Mouse (Mus musculus) spleen, postnatal 10 days (tissue): ENCODE measurements at regions not wholly inside any gene's neighbourhood (a gene's known extent, or its start where the extent isn't known, plus 50 kb on each side); places are given as distances from the start of the nearest gene placed in this dataset.

Experiments used
- DNase-seq, 2 experiments: peaks; one replicate each; pipeline ENCODE4 v3.0.0; 2021 to 2022; ENCODE audit warnings: low spot score in 2 of 2

DNA sequence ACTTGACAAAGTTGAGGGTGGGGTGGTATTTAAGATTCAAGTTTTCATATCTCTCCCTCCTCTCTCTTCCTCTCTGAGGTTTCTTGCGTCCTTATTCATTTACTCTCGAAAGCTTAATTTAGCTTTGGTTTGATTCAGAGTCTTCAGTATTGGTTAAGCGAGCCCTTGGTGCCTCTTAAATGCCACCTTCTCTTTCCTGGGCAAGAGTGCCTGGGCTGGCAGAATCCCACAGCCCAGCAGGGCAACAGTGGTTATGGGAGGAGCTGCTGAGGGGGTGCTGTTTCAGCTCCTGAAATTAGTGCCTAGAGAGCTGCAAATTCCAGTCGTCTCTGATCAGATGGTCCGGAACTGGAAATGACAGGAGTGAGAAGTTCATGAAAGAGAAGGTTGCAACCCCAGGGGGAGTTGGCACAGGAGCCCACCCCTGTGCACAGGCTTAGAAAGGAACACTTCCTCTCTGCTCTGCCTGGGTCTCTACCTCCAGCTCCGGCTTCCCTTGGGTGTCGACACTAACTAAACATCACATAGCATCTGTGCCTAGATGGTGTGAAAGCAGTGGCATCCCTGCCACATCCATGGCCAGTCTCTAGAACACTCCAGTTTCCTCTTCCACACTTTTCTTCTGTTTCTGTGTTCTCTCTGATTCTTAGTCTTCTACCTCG, 125.2 kb upstream of the Tent5a start:
- DNase-seq: no peak

DNA sequence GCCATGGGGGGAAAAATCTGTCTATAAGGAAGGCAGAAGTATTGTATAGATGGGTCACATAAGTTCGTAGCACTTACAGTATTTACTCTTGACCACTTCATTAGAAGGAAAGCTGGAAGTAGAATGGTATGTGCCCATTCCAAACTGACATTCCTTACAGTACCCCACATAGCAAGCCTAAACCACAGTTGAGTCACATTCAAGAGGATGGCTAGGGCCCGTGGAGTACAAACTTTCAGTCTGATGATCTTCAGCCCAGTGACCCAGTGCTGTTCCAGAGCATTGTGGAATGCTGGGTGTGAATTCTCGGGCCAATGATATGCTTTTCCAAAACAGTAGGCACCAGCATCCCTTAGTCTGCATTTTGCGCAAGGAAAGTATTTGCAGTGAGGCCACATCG, 124.2 kb upstream of the Tent5a start:
- DNase-seq: no peak

DNA sequence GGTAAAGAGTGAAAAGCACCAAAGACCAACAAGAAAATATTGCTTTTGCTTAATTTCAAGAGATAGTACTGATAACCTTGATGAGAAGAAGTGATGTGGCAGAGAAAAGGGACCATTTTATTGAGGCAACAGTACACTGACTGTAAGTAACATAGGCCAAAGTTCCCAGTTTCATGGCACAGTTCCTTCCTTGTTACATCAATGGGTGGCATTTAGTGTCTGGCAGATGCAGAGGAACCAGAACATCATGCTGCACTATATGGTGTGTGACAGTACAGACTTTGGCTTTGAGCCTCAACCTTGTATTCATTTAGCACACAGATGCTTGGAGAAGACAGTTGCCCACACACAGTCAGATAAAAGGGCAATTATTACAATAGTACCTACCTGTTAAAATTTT, 123.7 kb upstream of the Tent5a start:
- no peak for DNase-seq

DNA sequence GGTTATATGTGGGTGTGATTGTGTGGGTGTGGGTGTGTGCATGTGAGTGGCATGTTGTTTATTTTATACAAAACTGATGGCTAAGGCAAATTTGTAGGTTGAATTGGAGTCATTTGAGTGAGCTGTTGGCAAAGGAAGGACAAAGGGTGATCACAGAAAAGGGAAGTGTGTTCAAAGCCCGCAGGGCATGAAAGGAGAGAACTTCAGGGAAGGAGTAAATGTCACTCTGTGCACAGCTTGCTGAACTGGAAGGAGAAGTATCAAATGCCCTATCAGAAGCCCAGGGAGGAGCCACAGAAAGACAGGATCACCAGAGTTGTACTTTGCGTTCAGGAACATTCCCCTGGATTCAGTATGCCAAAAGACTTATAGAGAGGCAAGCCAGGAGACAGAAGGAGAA, 122.3 kb upstream of the Tent5a start:
- no peak for DNase-seq

DNA sequence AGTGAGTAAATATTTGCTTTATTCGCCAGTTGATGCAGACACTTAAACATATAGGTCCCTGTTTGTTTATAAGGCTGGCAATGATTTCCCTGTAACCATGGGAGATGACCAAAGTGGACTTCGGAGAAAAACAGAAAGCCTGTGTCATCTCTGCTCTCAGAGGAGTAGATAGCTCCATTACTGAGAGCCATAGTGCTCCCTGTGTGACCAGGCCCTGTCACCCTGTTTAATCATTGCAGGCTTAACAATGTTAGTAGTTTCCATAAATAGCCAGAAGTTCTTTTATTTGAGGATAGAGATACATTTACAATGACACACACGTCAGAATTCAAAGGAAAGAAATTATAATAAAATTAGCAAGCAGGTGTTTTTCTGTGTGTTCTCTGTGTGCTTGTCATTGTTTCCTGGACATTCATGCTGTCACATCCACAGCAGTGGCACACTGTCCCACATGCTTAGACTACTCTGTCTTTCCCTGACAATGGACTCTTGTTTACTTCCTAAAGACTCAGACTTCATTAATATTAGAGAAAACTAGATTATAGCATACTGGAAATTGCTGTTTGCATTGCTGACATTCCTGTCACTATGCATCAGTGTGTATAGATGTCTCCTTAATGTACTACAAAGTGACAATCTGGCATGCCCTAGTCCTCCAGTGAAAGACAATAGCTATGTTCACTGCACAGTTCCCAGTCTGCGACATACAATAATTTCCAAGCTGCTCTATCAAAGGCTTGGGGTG, 115.8 kb upstream of the Tent5a start:
- no peak for DNase-seq

DNA sequence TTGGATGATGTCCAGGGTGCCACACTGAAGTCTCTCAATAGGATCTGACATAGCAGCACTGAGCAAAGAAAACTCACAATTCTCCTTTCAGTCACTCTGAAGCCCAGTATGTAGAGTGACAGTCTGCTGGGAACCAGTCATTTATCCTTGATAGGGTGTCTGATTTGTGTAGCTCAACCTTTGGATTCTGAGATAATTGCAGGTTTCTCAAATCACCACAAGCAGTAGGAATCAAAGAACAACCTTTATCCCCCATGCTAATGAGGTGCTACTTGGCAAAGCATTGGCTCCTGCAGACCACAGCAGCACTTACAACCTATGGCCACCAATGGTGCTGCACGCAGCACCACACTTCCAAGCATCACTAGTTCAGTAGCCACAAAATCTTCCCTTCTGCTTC, 112.5 kb upstream of the Tent5a start:
- DNase-seq: no peak

DNA sequence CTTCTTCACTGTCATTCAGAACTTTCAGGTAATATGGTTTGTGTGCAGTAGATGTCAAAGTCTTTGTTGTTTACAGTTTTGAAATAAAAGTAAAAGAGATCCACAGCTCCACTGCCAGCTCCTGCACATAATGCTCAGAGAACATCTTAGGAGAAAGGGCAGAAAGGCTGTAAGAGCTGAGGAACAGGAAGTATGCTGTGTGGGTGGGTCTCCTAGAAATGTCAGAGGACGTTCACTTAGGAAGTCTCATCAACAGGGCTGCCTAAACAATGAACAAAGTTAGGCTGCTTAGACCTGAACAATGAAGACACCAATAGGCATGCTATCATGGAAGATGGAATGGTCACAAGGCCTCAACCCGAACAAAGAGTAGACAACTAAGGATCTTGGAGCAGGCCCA, 105.1 kb upstream of the Tent5a start:
- no peak for DNase-seq

DNA sequence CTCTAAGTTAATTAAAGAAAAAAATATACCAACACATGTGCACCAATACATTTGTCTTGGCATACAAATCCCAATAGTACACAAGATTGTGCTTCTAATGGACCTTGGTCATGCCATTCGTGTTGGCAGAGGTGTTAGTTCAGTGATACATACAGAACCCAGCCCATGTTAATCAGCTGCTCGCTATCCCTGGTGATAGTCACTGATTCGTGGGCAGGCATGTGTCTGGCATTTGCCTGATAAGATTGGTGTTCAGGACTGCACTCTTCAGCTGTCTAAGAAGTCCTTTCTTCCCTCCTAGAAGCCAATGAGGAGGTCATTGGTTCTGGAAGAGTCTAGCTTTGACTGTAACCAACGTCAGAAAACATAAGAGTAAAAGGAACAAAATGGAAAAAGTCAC, 99.7 kb upstream of the Tent5a start:
- DNase-seq: no peak

DNA sequence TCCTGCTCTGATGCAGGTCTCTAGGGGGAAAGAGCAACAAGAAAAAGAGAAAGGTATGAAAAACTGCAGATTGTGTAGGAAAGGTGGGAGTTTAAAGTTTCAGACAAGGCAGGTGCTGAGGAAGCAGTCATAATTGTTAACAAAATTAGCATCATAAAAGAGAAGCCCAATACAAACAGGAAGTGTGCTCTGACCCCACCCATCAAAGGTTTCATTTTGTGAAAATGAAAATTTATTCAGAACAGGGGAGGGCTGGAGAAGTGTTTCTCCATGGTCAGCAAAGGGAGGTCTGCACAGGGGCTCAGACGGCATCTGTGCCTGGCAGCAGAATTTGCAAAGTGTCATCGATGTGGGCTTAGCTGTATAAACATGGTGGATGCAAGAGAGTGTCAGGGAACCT, 96.8 kb upstream of the Tent5a start:
- no peak for DNase-seq

DNA sequence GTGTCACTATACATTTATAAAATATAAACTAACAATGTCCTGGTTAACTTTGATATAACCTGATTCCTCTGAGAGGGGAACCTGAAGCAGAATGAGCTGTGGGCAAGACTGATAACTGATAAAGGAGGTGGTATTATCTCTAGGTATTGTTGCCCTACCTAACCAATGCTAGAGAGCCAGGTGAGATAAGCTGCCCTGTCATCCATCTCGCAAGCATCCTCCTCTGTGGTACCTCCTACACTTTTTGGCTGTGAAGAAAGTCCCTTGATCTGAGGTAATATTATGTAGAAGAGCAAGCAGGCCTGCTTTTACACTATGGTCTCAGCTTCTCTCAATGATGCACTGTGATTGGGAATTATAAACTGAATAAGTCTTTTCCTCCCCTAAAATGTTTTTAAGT, 87.2 kb upstream of the Tent5a start:
- DNase-seq: no peak

DNA sequence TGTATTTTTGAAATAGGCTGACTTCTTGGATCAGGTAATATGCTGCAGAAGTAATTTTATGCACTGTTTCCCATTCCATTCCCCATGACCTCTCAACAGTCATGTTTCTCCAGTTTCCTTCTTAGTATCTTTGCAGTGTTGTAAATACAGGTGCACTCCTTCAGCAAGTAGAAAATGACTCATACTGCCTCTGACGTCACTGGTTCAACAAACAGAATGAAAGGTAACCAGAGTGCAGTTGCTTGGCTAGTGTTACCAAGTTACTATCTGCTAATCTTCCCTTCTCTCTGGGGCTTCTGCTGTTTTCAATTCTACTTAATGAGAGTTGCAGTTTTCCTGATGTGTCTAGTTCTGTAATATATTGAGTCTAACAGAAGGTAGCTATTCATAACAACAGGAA, 86.7 kb upstream of the Tent5a start:
- DNase-seq: no peak

DNA sequence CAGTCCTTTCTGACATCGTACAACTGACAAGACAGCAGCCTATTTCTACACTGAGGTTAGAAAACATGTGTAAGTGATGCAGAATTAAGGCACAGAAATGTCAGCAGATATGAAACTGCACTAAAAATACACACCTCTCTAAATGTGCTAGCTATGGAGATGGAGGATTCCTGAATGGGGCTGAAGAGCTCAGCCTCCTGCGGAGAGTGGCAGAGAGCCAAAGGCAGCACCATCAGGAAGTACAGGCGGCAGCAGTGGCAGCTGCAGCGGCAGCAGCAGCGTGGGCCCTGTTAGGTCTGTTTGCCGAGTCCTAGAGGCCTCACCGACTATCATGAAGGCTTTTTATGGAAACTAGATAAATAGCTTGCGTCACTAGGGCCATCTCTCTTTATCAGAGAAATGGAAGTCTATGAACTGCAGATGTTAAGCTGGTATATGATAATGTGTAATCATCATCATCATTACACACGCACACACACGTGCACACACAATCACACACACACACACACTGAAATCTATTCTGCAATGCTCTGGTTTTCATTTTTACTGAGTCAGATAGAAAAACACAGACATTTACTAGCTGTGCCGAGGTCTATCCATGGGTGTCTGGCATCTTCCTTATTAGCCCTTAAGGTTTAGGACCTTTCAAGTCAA, 83.6 kb upstream of the Tent5a start:
- no peak for DNase-seq

DNA sequence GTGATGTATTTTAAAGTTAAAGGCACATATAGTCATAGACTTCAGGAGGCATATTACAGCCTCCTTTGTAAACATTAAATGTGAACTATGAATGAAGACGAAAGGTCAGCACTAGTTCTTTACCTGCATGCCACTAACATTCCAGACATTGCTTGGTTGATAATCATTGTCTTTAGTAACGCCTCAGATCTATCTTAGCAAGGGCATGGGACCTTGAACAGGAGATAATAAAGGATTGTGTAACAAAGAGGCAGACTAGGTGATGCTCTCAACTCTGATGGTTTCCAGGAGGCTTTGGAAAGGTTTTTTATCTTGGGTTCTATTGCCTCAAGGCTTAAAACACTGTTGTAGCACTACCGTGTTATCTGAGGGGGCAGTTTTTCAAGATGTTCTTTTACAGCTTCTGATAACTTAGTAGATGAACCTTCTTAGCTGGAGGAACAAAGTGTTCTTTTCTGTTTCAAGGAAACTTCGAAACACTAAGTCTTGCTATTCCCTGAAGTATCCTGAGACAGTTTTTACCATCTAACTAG, 82.9 kb upstream of the Tent5a start:
- DNase-seq: no peak

DNA sequence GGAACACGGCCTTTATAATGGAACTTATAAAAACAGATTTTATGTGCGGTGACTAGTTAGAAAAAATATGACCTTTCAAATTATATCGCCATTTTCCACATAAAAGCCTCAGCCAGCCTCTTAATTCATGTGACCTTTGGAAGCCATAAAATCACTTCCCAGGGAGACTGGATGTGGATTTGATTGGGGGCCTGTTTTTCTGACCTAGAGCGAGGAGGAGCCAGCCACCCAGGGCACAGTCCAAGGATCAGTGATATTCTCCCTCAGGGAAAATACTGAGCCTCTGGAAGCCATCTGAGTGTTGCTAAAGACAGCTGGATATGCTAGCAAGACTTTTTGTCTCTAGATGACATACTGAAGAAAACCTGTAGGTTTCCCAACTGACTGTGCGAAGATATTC, 81.3 kb upstream of the Tent5a start:
- DNase-seq: no peak

DNA sequence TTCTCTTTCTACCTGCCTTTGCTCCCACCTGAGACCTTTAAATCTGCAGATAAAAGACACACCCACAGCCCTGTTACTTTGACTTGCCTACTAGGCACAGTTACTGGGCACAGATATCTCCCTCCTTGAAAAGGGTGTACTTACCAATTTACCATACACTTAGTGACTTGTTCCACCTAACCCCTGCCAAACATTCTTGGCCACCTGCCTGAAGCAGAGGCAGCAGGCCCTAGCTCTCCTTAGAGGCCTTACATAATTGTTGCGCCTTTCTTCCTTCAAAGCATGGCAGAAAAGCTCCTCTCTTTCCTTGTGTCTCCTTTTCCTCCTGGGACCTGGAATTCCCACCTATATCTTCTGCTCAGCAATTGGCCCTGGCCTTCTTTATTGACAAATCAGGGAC, 80.4 kb upstream of the Tent5a start:
- DNase-seq: no peak

DNA sequence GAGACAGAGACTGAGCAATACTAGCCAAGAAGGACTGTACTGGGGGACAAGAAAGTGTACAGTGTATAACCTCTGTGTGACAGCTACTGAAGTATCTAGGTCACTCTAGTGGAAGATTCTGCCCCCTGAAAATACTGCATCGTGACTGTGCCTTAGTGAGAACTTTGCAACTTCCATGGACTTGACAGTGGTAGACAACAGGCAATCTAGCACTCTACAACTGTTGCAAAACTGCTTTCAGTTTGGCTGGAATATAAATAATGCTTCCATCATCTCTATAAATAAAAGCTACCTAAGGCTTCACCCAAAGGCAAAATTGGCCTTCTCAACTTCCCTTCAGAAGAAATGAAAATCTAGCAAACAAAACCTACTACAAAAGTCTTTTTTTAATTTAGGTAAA, 74.6 kb upstream of the Tent5a start:
- no peak for DNase-seq

DNA sequence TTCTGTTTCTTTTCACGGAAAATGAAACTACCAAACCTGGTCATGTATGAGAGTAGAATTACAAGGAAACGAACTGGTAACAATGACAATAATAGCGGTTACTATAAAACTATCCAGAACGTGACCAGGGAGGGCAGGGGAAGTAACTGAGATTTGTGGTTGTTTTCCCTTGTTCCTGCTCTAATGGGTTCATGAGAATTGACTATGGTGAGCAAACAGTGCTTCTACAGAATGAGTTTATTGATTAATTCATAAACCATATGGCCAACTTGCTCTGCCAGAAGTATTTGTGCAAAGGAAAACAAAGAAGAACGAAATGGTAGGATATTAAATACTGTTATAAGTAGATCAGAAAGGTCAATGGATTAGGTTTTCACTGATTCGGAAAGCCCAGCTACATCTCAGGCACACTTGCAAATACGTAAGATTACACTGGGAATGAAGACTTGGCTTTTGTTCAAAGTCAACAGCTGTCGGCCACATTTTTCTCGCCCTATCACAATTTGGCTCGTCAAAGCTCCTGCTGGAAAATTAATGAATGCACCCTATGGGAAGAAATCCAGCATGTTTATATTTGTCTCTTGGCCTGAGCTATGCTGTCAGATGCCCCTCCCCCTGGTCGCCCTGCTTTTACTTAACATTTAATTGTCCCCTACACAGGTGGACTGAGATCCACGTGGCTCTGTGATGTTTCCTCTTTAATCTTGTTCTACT, 73.6 kb upstream of the Tent5a start:
- DNase-seq: no peak

DNA sequence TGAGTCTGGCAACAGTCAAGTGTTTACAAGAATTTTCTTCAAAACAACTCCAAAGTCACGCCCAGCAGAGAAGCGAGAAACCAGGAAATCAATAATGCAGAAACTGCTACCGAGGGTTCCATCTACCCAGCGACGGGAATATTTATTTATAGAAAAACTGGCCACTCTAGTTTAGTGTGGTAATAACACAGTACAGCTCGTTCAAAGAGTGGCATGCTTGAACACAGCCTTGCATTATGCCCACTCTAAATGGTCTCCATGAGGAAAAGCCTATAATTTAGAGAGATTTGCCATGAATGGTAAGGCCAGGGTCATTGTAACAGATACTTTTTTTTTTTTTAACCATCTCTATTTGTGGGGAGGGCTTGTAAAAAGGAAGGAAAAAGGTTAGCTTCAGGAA, 67.8 kb upstream of the Tent5a start:
- DNase-seq: no peak

DNA sequence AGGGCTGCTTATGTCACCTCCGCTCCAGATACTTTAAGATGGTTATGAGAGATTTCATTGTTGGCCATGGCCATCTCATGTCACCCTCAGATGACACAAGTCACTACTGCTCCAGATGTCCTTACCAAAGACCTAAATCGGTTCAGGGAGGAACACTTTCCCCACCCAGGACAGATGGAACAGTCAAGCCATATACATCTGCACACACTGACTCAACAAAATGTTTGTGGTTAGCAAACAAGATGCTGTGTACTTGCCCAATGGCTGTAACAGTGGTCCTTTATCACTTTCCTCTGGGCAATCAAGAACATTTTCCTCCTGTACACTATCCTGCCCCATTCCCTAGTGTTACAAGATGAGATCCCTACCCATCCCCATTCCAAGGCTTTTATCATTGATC, 64.1 kb upstream of the Tent5a start:
- DNase-seq: no peak

DNA sequence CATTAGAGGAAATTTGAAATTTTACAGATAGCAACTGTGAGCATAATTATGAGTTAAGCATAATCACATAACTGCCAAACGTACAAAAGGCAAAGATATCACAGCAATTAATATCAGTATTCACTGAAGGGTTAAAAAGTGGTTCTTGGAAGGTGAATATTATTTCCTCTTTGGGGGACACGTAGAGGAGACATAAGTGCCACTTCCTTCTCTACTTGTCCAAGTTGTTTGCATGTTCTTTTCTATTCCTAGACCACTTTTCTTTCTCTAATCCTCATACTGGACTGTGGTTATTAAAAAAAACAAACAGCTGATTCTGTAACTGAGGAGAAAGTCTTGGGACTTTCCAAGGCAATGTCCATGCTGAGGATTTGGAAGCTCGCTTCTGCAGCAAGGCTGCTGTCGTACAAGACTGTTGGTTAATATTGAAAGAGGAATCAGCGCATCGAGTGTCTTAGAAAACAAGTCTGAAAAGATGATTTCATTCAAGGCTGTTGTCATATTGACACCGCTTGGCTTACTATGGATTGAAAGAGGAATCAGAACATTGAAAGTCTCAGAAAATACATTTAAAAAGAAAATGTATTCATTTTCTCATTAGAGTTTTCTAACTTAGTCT, 61.7 kb upstream of the Tent5a start:
- DNase-seq: no peak

DNA sequence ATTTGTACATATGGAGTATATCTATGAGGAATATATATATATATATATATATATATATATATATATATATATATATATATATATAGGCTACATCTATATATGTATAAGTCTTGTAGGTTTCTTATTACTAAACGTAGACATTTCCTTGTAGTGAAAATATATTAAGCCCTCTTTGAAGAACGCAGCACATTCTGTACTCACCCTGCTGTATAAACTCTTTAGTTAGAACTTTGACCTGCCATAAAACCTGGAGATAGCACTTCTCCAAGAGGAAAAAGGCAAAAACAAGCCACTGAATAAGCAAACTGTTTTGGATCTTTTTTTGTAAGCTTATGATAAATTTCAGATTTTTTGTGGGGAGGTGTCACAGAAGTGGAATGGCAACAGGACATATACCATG, 55.3 kb upstream of the Tent5a start:
- DNase-seq: no peak

DNA sequence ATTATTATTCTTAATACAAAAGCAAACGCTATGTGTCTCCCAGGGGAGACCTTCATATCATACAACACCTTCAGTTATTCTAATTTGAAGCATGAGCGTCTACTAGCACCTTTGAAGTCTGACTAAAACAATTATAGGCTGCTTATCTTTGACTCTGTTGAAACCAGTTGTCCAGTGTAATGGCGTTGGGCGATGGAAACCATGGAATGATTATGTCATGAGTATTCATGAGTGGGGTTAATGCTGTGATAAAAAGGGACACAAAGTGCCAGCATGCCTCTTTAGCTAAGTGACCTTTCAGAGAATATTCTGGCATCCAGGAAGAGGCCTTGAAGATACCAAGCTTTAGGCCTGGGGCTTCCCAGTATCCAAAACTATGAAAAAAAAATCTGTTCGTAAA, 53.6 kb upstream of the Tent5a start:
- DNase-seq: no peak
